Mouse (Mus musculus): ENCODE results near the gene Mast3. TPM values are rescaled to one million over a fixed set of nuclear protein-coding genes. Genes with fewer than 3 reads are reported as not detected.
A peak's percentile ranks its signal among the peaks of the same experiment; 100 is the strongest.

Mast3 gene
- polyA plus RNA-seq, 1 experiment from 2014 or later = 9.8 TPM

- 87% methylated on average over 25 of the region's 25 CpGs for WGBS (ENCODE audit: insufficient replicate concordance)
- peaks cover 84% of the 10 kb centered on the region for H3K36me3 ChIP-seq
- H3K9me3 ChIP-seq (replicated peaks) = no peaks in the 10 kb centered on the region
- no peak overlapping the region for H3K4me2 ChIP-seq
- no peaks in the 10 kb centered on the region for H3K27me3 ChIP-seq (replicated peaks)
- no peak overlapping the region for H3K9ac ChIP-seq
- ATAC-seq = no peak
- H3K4me3 ChIP-seq = no peak overlapping the region
- peaks cover 59% of the 10 kb centered on the region for H3K4me1 ChIP-seq
- H3K27ac ChIP-seq = no peak overlapping the region
Measured at GRCm38 (mm10) chr8:70786291-70787050, 18.4 kb downstream of the Mast3 start.

GRCm38 (mm10) chr8:70780093-70780492, 24.8 kb downstream of the Mast3 start:
- no peak overlapping the region for H3K4me2 ChIP-seq
- H3K27ac ChIP-seq = no peak overlapping the region
- peaks cover 45% of the 10 kb centered on the region for H3K4me1 ChIP-seq
- H3K36me3 ChIP-seq = peaks cover 73% of the 10 kb centered on the region
- H3K27me3 ChIP-seq (replicated peaks) = no peaks in the 10 kb centered on the region
- H3K9me3 ChIP-seq (replicated peaks) = no peaks in the 10 kb centered on the region
- WGBS (ENCODE audit: insufficient replicate concordance) = 56% methylated on average over 11 of the region's 11 CpGs
- peak overlapping the region; percentile 1; the same call in 1 of the 2 replicates for H3K9ac ChIP-seq
- H3K4me3 ChIP-seq = no peak overlapping the region
- no peak for ATAC-seq

- Histone ChIP-seq H3K4me1 (peaks cover 63% of the 10 kb centered on the region), H3K9ac (peak within 1 kb of the TSS; percentile 96), H3K27ac (peak within 1 kb of the TSS; percentile 95), H3K36me3 (peaks cover 74% of the 10 kb centered on the region), H3K27me3 (replicated peaks) (no peaks in the 10 kb centered on the region), H3K4me3 (peak within 1 kb of the TSS; percentile 78), H3K4me2 (peak within 1 kb of the TSS; percentile 100), H3K9me3 (replicated peaks) (no peaks in the 10 kb centered on the region)
- under 1% methylated on average over 94 of the region's 94 CpGs for WGBS (ENCODE audit: insufficient replicate concordance)
- ATAC-seq = peak; percentile 85
Measured at GRCm38 (mm10) chr8:70776496-70777444, 28.1 kb downstream of the Mast3 start, which contains the start of gene Pik3r2. Pik3r2 (minus strand) TSS chr8:70776713.

GRCm38 (mm10) chr8:70775851-70776495, 28.9 kb downstream of the Mast3 start:
- 3% methylated on average over 34 of the region's 34 CpGs for WGBS (ENCODE audit: insufficient replicate concordance)
- H3K36me3 ChIP-seq = peaks cover 74% of the 10 kb centered on the region
- H3K27me3 ChIP-seq (replicated peaks) = no peaks in the 10 kb centered on the region
- peak overlapping the region; percentile 96 for H3K9ac ChIP-seq
- H3K27ac ChIP-seq = peak overlapping the region; percentile 95
- peak; percentile 1; the same call in 1 of the 2 replicates for ATAC-seq
- peak overlapping the region; percentile 100 for H3K4me2 ChIP-seq
- peak overlapping the region; percentile 78 for H3K4me3 ChIP-seq
- peaks cover 68% of the 10 kb centered on the region for H3K4me1 ChIP-seq
- H3K9me3 ChIP-seq (replicated peaks) = no peaks in the 10 kb centered on the region

- Histone ChIP-seq H3K4me3 (peak overlapping the region; percentile 78), H3K9ac (peak overlapping the region; percentile 96), H3K9me3 (replicated peaks) (no peaks in the 10 kb centered on the region), H3K4me1 (peaks cover 71% of the 10 kb centered on the region), H3K36me3 (peaks cover 74% of the 10 kb centered on the region), H3K4me2 (peak overlapping the region; percentile 100), H3K27me3 (replicated peaks) (no peaks in the 10 kb centered on the region), H3K27ac (peak overlapping the region; percentile 47; the same call in 1 of the 2 replicates)
- 76% methylated on average over 5 of the region's 5 CpGs for WGBS (ENCODE audit: insufficient replicate concordance)
- no peak for ATAC-seq
Measured at GRCm38 (mm10) chr8:70775227-70775626, 29.6 kb downstream of the Mast3 start.

GRCm38 (mm10) chr8:70774740-70775139, 30.1 kb downstream of the Mast3 start:
- Histone ChIP-seq H3K36me3 (peaks cover 71% of the 10 kb centered on the region), H3K27ac (peak overlapping the region; percentile 41; the same call in 1 of the 2 replicates), H3K9me3 (replicated peaks) (no peaks in the 10 kb centered on the region), H3K4me3 (no peak overlapping the region), H3K27me3 (replicated peaks) (no peaks in the 10 kb centered on the region), H3K4me1 (peaks cover 71% of the 10 kb centered on the region), H3K4me2 (no peak overlapping the region), H3K9ac (no peak overlapping the region)
- WGBS (ENCODE audit: insufficient replicate concordance) = 85% methylated on average over 18 of the region's 18 CpGs
- no peak for ATAC-seq

GRCm38 (mm10) chr8:70773833-70774232, 31.0 kb downstream of the Mast3 start:
- Histone ChIP-seq H3K4me2 (no peak overlapping the region), H3K4me3 (no peak overlapping the region), H3K27ac (no peak overlapping the region; the same call in 1 of the 2 replicates), H3K27me3 (replicated peaks) (no peaks in the 10 kb centered on the region), H3K9ac (no peak overlapping the region), H3K4me1 (peaks cover 70% of the 10 kb centered on the region), H3K9me3 (replicated peaks) (no peaks in the 10 kb centered on the region), H3K36me3 (peaks cover 66% of the 10 kb centered on the region)
- no peak for ATAC-seq
- 82% methylated on average over 9 of the region's 9 CpGs for WGBS (ENCODE audit: insufficient replicate concordance)

GRCm38 (mm10) chr8:70773410-70773809, 31.4 kb downstream of the Mast3 start:
- no peaks in the 10 kb centered on the region for H3K27me3 ChIP-seq (replicated peaks)
- no peaks in the 10 kb centered on the region for H3K9me3 ChIP-seq (replicated peaks)
- peaks cover 70% of the 10 kb centered on the region for H3K4me1 ChIP-seq
- peaks cover 66% of the 10 kb centered on the region for H3K36me3 ChIP-seq
- no peak overlapping the region for H3K4me3 ChIP-seq
- no peak overlapping the region for H3K9ac ChIP-seq
- ATAC-seq = no peak
- WGBS (ENCODE audit: insufficient replicate concordance) = 84% methylated on average over 5 of the region's 5 CpGs
- H3K4me2 ChIP-seq = no peak overlapping the region
- no peak overlapping the region; the same call in 1 of the 2 replicates for H3K27ac ChIP-seq

- no peak overlapping the region for H3K27ac ChIP-seq
- H3K4me2 ChIP-seq = no peak overlapping the region
- ATAC-seq = no peak
- H3K27me3 ChIP-seq (replicated peaks) = no peaks in the 10 kb centered on the region
- no peak overlapping the region for H3K4me3 ChIP-seq
- peaks cover 70% of the 10 kb centered on the region for H3K4me1 ChIP-seq
- peaks cover 66% of the 10 kb centered on the region for H3K36me3 ChIP-seq
- WGBS (ENCODE audit: insufficient replicate concordance) = 77% methylated on average over 9 of the region's 9 CpGs
- no peak overlapping the region for H3K9ac ChIP-seq
- H3K9me3 ChIP-seq (replicated peaks) = no peaks in the 10 kb centered on the region
Measured at GRCm38 (mm10) chr8:70772890-70773289, 32.0 kb downstream of the Mast3 start.

GRCm38 (mm10) chr8:70772075-70772474, 32.8 kb downstream of the Mast3 start:
- no peak for ATAC-seq
- H3K9ac ChIP-seq = no peak overlapping the region
- 89% methylated on average over 13 of the region's 13 CpGs for WGBS (ENCODE audit: insufficient replicate concordance)
- H3K27ac ChIP-seq = no peak overlapping the region
- peaks cover 73% of the 10 kb centered on the region for H3K4me1 ChIP-seq
- H3K9me3 ChIP-seq (replicated peaks) = no peaks in the 10 kb centered on the region
- H3K4me3 ChIP-seq = no peak overlapping the region
- peaks cover 71% of the 10 kb centered on the region for H3K36me3 ChIP-seq
- H3K27me3 ChIP-seq (replicated peaks) = 0 out of 2 replicates have a peak, but pooled peaks cover 4% of the 10 kb centered on the region
- H3K4me2 ChIP-seq = no peak overlapping the region

- WGBS (ENCODE audit: insufficient replicate concordance) = 69% methylated on average over 7 of the region's 7 CpGs
- H3K4me1 ChIP-seq = peaks cover 80% of the 10 kb centered on the region
- H3K36me3 ChIP-seq = peaks cover 71% of the 10 kb centered on the region
Measured at GRCm38 (mm10) chr8:70771217-70771616, 33.6 kb downstream of the Mast3 start.

More at GRCm38 (mm10) chr8:70771217-70771616, 33.6 kb downstream of the Mast3 start:
- ATAC-seq = no peak
- Histone ChIP-seq H3K4me3 (no peak overlapping the region), H3K9ac (no peak overlapping the region), H3K27me3 (replicated peaks) (0 out of 2 replicates have a peak, but pooled peaks cover 4% of the 10 kb centered on the region), H3K9me3 (replicated peaks) (no peaks in the 10 kb centered on the region), H3K27ac (no peak overlapping the region), H3K4me2 (no peak overlapping the region)

All from liver, embryonic 12.5 days (tissue).